Mouse (Mus musculus): Measurements from ENCODE around the gene Celsr3. TPM values are rescaled to one million over a fixed set of nuclear protein-coding genes. Genes with fewer than 3 reads are reported as not detected.

The Celsr3 gene
- polyA plus RNA-seq, 1 experiment from 2014 or later, result 12.1 TPM

Small RNA genes within 50 kb of the gene (microRNA-seq; reads per million reads assigned to microRNA genes)
- not detected for gene Gm23156

Other genes starting within 250 kb of the Celsr3 start
- 285 and 286 TPM in 2 replicates for gene Wdr6, start 247.6 kb upstream of the Celsr3 start, polyA plus RNA-seq (2016; fragmentation: Nextera tagmentation; extraction: Ambion mirVana)
- 20.9 and 21.3 TPM in 2 replicates for gene P4htm, start 228.7 kb upstream of the Celsr3 start, polyA plus RNA-seq (2016; fragmentation: Nextera tagmentation; extraction: Ambion mirVana)
- 56.2 and 57.2 TPM in 2 replicates for gene Arih2, start 176.9 kb upstream of the Celsr3 start, polyA plus RNA-seq (2016; fragmentation: Nextera tagmentation; extraction: Ambion mirVana)
- 40.1 and 41.8 TPM in 2 replicates for gene Slc25a20, start 164.2 kb upstream of the Celsr3 start, polyA plus RNA-seq (2016; fragmentation: Nextera tagmentation; extraction: Ambion mirVana)
- 59.2 and 66.4 TPM in 2 replicates for gene Prkar2a, start 137.0 kb upstream of the Celsr3 start, polyA plus RNA-seq (2016; fragmentation: Nextera tagmentation; extraction: Ambion mirVana)
- gene Ip6k2, start 42.5 kb upstream of the Celsr3 start, polyA plus RNA-seq (2016; fragmentation: Nextera tagmentation; extraction: Ambion mirVana), result 167 and 170 TPM in 2 replicates
- gene Nckipsd, start 18.0 kb upstream of the Celsr3 start, polyA plus RNA-seq (2016; fragmentation: Nextera tagmentation; extraction: Ambion mirVana), result 16.4 and 23.6 TPM in 2 replicates
- 10.8 and 11.9 TPM in 2 replicates for gene Slc26a6, start 27.0 kb downstream of the Celsr3 start, polyA plus RNA-seq (2016; fragmentation: Nextera tagmentation; extraction: Ambion mirVana)
- not detected in 2 replicates for gene Tmem89, start 88.3 kb downstream of the Celsr3 start, polyA plus RNA-seq (2016; fragmentation: Nextera tagmentation; extraction: Ambion mirVana)
- 401 and 409 TPM in 2 replicates for gene Uqcrc1, start 110.3 kb downstream of the Celsr3 start, polyA plus RNA-seq (2016; fragmentation: Nextera tagmentation; extraction: Ambion mirVana)
- gene Col7a1, start 127.3 kb downstream of the Celsr3 start, polyA plus RNA-seq (2016; fragmentation: Nextera tagmentation; extraction: Ambion mirVana), result 1.6 and 1.9 TPM in 2 replicates
- not detected in 2 replicates for gene Ucn2, start 159.7 kb downstream of the Celsr3 start, polyA plus RNA-seq (2016; fragmentation: Nextera tagmentation; extraction: Ambion mirVana)
- gene Pfkfb4, start 165.5 kb downstream of the Celsr3 start, polyA plus RNA-seq (2016; fragmentation: Nextera tagmentation; extraction: Ambion mirVana), result 22.9 and 23.9 TPM in 2 replicates
- 44.4 and 45.0 TPM in 2 replicates for gene Shisa5, start 212.2 kb downstream of the Celsr3 start, polyA plus RNA-seq (2016; fragmentation: Nextera tagmentation; extraction: Ambion mirVana)
- gene Trex1, start 233.4 kb downstream of the Celsr3 start, polyA plus RNA-seq (2016; fragmentation: Nextera tagmentation; extraction: Ambion mirVana), result 8.9 and 10.6 TPM in 2 replicates
- gene Atrip, start 247.8 kb downstream of the Celsr3 start, polyA plus RNA-seq (2016; fragmentation: Nextera tagmentation; extraction: Ambion mirVana), result 29.8 and 30.1 TPM in 2 replicates

Measured in neural tube, embryonic 12.5 days (tissue).